Mouse (Mus musculus) testis, adult 2 months (tissue): ENCODE measurements around the gene Lpin3.

Experiments
- CTCF ChIP-seq: fragments of 200-500 bp; IDR thresholded peaks from 2 replicates; pipeline ENCODE4 v1.5.1; 2012; ENCODE audit warnings: low read depth, mild to moderate bottlenecking, inconsistent platforms, low read length, moderate library complexity; ENCODE audit not compliant: control insufficient read depth, insufficient read depth, insufficient replicate concordance
- POLR2A ChIP-seq: fragments of 200-500 bp; IDR thresholded peaks from 2 replicates; pipeline ENCODE4 v1.6.1; 2012; ENCODE audit warnings: low read depth, mild to moderate bottlenecking, inconsistent platforms, low read length, moderate library complexity; ENCODE audit not compliant: control insufficient read depth

GRCm38 (mm10) chr2:160906101-160906500 lies 25.6 kb downstream of the Lpin3 start:
- TF ChIP-seq CTCF (no peak), POLR2A (no peak)
